Mouse (Mus musculus) hindbrain, embryonic 11.5 days (tissue): ENCODE data around the gene Rgs17. TPM values are rescaled to one million over a fixed set of nuclear protein-coding genes. Genes with fewer than 3 reads are reported as not detected.

ENCODE experiments used
- ATAC-seq: fragments of 200-750 bp; cut with Nextera tagmentation; 2 replicates; pipeline ENCODE4 v1.8.0; 2017; ENCODE audit warnings: mild to moderate bottlenecking, moderate TSS enrichment, moderate library complexity; ENCODE audit not compliant: low FRiP score
- DNase-seq: peaks from one replicate; pipeline ENCODE4 v3.0.0-alpha.2; 2015; ENCODE audit warnings: low spot score
- H3K27ac ChIP-seq: fragments of 300-500 bp; sonication (generic); 2 replicates; pipeline ENCODE4 v1.5.1; 2014; ENCODE audit warnings: mild to moderate bottlenecking, low read depth, low read length
- H3K27me3 ChIP-seq: fragments of 300-500 bp; sonication (generic); 2 replicates; pipeline ENCODE4 v1.6.1; 2014; ENCODE audit warnings: mild to moderate bottlenecking, low read length, moderate library complexity, mixed read lengths; ENCODE audit not compliant: control insufficient read depth, insufficient read depth
- H3K36me3 ChIP-seq: fragments of 300-500 bp; sonication (generic); 2 replicates; pipeline ENCODE4 v1.6.1; 2014; ENCODE audit warnings: mild to moderate bottlenecking, low read length, moderate library complexity, mixed read lengths; ENCODE audit not compliant: control insufficient read depth, insufficient read depth
- H3K4me1 ChIP-seq: fragments of 300-500 bp; sonication (generic); replicated peaks from 2 replicates; pipeline ENCODE4 v1.6.1; 2014; ENCODE audit warnings: low read length, mixed read lengths; ENCODE audit not compliant: control insufficient read depth, insufficient read depth
- H3K4me2 ChIP-seq: fragments of 300-500 bp; sonication (generic); replicated peaks from 2 replicates; pipeline ENCODE4 v1.6.1; 2014; ENCODE audit warnings: mild to moderate bottlenecking, low read depth, low read length
- H3K4me3 ChIP-seq: fragments of 300-500 bp; sonication (generic); 2 replicates; pipeline ENCODE4 v1.5.1; 2014; ENCODE audit warnings: low read depth, low read length
- H3K9ac ChIP-seq: fragments of 300-500 bp; sonication (generic); 2 replicates; pipeline ENCODE4 v1.6.1; 2014; ENCODE audit warnings: low read depth, low read length
- H3K9me3 ChIP-seq: fragments of 300-500 bp; sonication (generic); 2 replicates; pipeline ENCODE4 v1.6.1; 2016; ENCODE audit warnings: low read length; ENCODE audit not compliant: control insufficient read depth
- WGBS: fragments of 180-500 bp; shearing (Covaris S2); extraction: QIAGEN DNeasy Blood & Tissue Kit; methylation state at CpG from one replicate; pipeline ENCODE4 v1.1.7; 2014; 5-methylcytosine and 5-hydroxymethylcytosine counted together
- polyA plus RNA-seq: library from polyadenylated mRNA; unstranded; fragments of >200 nt; fragmentation: Nextera tagmentation; extraction: Ambion mirVana; gene quantifications from 2 replicates; pipeline ENCODE4 v1.2.1, GENCODE M21; 2014

Gene Rgs17
- polyA plus RNA-seq, 1 experiment from 2014 or later, result 2.9 TPM

DNA sequence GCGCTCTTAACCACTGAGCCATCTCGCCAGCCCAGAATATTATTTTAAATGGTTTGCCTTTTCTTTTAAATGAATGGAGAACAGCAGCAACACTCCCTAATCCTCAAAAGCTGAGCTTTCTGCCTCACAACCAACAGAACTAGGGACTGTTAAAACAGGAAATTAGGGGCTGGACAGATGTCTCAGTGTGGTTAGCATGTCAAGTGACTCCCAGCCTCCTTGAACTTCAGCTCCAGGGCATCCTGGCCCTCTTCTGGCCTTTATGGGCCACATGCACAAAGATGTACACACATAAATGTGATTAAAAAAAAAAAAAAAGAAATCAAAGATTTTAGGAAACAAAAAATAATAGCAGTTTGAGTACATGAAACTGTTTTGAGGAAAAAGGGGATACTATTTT is 106.2 kb downstream of the Rgs17 start:
- ATAC-seq (no peak), DNase-seq (no peak)
- H3K36me3 ChIP-seq, result peaks cover 14% of the 10 kb centered on the region
- no peaks in the 10 kb centered on the region for H3K9me3 ChIP-seq
- no peak overlapping the region for H3K4me2 ChIP-seq
- no peak overlapping the region for H3K4me3 ChIP-seq
- no peak overlapping the region for H3K9ac ChIP-seq
- H3K27me3 ChIP-seq, result no peaks in the 10 kb centered on the region
- no peaks in the 10 kb centered on the region for H3K4me1 ChIP-seq
- H3K27ac ChIP-seq, result no peak overlapping the region
- WGBS, result 97% methylated on average over 2 of the region's 2 CpGs

DNA sequence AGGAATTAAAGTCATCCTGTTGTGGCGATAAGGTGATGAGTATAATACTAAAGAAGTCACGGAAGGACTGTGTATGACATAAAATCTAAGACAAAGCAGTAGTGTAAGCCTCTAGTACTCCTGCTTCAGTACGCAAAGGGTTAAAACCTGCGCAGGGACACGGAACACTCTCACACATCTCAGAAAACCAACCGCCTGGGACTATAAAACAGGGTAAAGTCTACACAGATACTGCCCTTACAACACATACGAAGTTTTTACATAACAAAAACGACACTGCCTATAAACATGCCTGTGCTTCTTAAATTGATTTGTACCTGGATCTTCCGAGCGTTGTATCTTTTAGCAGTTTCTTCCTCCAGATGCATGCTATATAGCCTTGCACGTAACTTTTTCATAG is 108.5 kb downstream of the Rgs17 start:
- no peak overlapping the region for H3K4me3 ChIP-seq
- no peaks in the 10 kb centered on the region for H3K27me3 ChIP-seq
- no peak overlapping the region for H3K27ac ChIP-seq
- peaks cover 14% of the 10 kb centered on the region for H3K36me3 ChIP-seq
- no peaks in the 10 kb centered on the region for H3K9me3 ChIP-seq
- H3K9ac ChIP-seq, result no peak overlapping the region
- WGBS, result 92% methylated on average over 11 of the region's 11 CpGs
- DNase-seq (no peak), ATAC-seq (no peak)
- no peaks in the 10 kb centered on the region for H3K4me1 ChIP-seq
- no peak overlapping the region for H3K4me2 ChIP-seq

- H3K36me3 ChIP-seq, result peaks cover 2% of the 10 kb centered on the region; the same call in 1 of the 2 replicates
- no peak for DNase-seq
- no peaks in the 10 kb centered on the region for H3K27me3 ChIP-seq
- no peaks in the 10 kb centered on the region; the same call in 1 of the 2 replicates for H3K4me1 ChIP-seq
- H3K9ac ChIP-seq, result no peak overlapping the region
- H3K9me3 ChIP-seq, result no peaks in the 10 kb centered on the region
- ATAC-seq, result no peak
- H3K4me2 ChIP-seq, result no peak overlapping the region
- H3K27ac ChIP-seq, result no peak overlapping the region
- no peak overlapping the region for H3K4me3 ChIP-seq
- WGBS, result 87% methylated on average over 2 of the region's 2 CpGs
These were observed 114.5 kb downstream of the Rgs17 start for GRCm38 (mm10) chr10:5807683-5808082.

- no peaks in the 10 kb centered on the region; the same call in 1 of the 2 replicates for H3K4me1 ChIP-seq
- no peaks in the 10 kb centered on the region for H3K9me3 ChIP-seq
- H3K4me2 ChIP-seq, result no peak overlapping the region
- H3K36me3 ChIP-seq, result no peaks in the 10 kb centered on the region
- WGBS, result 82% methylated on average over 4 of the region's 4 CpGs
- no peak overlapping the region for H3K4me3 ChIP-seq
- H3K27me3 ChIP-seq, result no peaks in the 10 kb centered on the region
- no peak overlapping the region for H3K9ac ChIP-seq
- ATAC-seq, result no peak
- H3K27ac ChIP-seq, result no peak overlapping the region
- no peak for DNase-seq
These were observed 115.2 kb downstream of the Rgs17 start for GRCm38 (mm10) chr10:5806996-5807395.

GRCm38 (mm10) chr10:5806416-5806815 is 115.8 kb downstream of the Rgs17 start:
- Histone ChIP-seq H3K4me1 (no peaks in the 10 kb centered on the region; the same call in 1 of the 2 replicates), H3K9me3 (no peaks in the 10 kb centered on the region), H3K4me2 (peak overlapping the region; percentile 85; the same call in 1 of the 2 replicates), H3K9ac (peak overlapping the region; percentile 52), H3K36me3 (no peaks in the 10 kb centered on the region), H3K4me3 (peak overlapping the region; percentile 65), H3K27me3 (no peaks in the 10 kb centered on the region), H3K27ac (peak overlapping the region; percentile 82; the same call in 1 of the 2 replicates)
- WGBS, result 23% methylated on average over 8 of the region's 8 CpGs
- peak; percentile 36 for DNase-seq
- ATAC-seq, result peak; percentile 2; the same call in 1 of the 2 replicates

GRCm38 (mm10) chr10:5805731-5806307 is 116.4 kb downstream of the Rgs17 start:
- Histone ChIP-seq H3K4me1 (no peaks in the 10 kb centered on the region; the same call in 1 of the 2 replicates), H3K4me3 (peak overlapping the region; percentile 65), H3K9me3 (no peaks in the 10 kb centered on the region), H3K27me3 (no peaks in the 10 kb centered on the region), H3K9ac (peak overlapping the region; percentile 52), H3K27ac (peak overlapping the region; percentile 82), H3K36me3 (0 out of 2 replicates have a peak, but pooled peaks cover 2% of the 10 kb centered on the region), H3K4me2 (peak overlapping the region; percentile 85; the same call in 1 of the 2 replicates)
- DNase-seq (peak; percentile 97), ATAC-seq (peak; percentile 94)
- 0% methylated on average over 40 of the region's 43 CpGs for WGBS

GRCm38 (mm10) chr10:5805243-5805730 is 116.9 kb downstream of the Rgs17 start, which contains the start of gene Fbxo5:
Gene Fbxo5 (minus strand): TSS chr10:5805600.
- ATAC-seq, result peak; percentile 97
- H3K4me1 ChIP-seq, result no peaks in the 10 kb centered on the region; the same call in 1 of the 2 replicates
- H3K27ac ChIP-seq, result peak within 1 kb of the TSS; percentile 82
- WGBS, result under 1% methylated on average over 42 of the region's 42 CpGs
- peak; percentile 98 for DNase-seq
- no peaks in the 10 kb centered on the region for H3K9me3 ChIP-seq
- H3K27me3 ChIP-seq, result no peaks in the 10 kb centered on the region
- peak within 1 kb of the TSS; percentile 65 for H3K4me3 ChIP-seq
- H3K36me3 ChIP-seq, result 0 out of 2 replicates have a peak, but pooled peaks cover 2% of the 10 kb centered on the region
- H3K9ac ChIP-seq, result peak within 1 kb of the TSS; percentile 72
- H3K4me2 ChIP-seq, result peak within 1 kb of the TSS; percentile 85

- under 1% methylated on average over 19 of the region's 24 CpGs for WGBS
- Histone ChIP-seq H3K4me1 (no peaks in the 10 kb centered on the region; the same call in 1 of the 2 replicates), H3K36me3 (0 out of 2 replicates have a peak, but pooled peaks cover 4% of the 10 kb centered on the region), H3K4me3 (peak overlapping the region; percentile 65), H3K27me3 (no peaks in the 10 kb centered on the region), H3K27ac (peak overlapping the region; percentile 75), H3K4me2 (peak overlapping the region; percentile 85), H3K9ac (peak overlapping the region; percentile 72), H3K9me3 (no peaks in the 10 kb centered on the region)
- ATAC-seq (peak; percentile 48), DNase-seq (peak; percentile 44)
These were observed 117.5 kb downstream of the Rgs17 start for GRCm38 (mm10) chr10:5804691-5805156.
